Mouse (Mus musculus) myocyte (in vitro differentiated cells): ENCODE measurements around the gene Dnajc24. TPM values are rescaled to one million over a fixed set of nuclear protein-coding genes. Genes with fewer than 3 reads are reported as not detected.

ENCODE experiments used
- H3K27me3 ChIP-seq: one replicate; pipeline ENCODE4 v1.6.1; 2011; ENCODE audit not compliant: control insufficient read depth, insufficient read depth, insufficient read length
- H3K36me3 ChIP-seq: one replicate; pipeline ENCODE4 v1.6.1; 2011; ENCODE audit not compliant: control insufficient read depth, insufficient read depth
- H3K4me2 ChIP-seq: one replicate; pipeline ENCODE4 v1.6.1; 2011; ENCODE audit warnings: low read depth, control low read depth
- H3K4me3 ChIP-seq: one replicate; pipeline ENCODE4 v1.5.1; 2011; ENCODE audit warnings: mild to moderate bottlenecking, control low read depth, moderate library complexity
- H3K79me2 ChIP-seq: one replicate; pipeline ENCODE4 v1.6.1; 2011; ENCODE audit not compliant: control insufficient read depth, insufficient read depth
- H3ac ChIP-seq: one replicate; pipeline ENCODE4 v1.6.1; 2011; ENCODE audit not compliant: control insufficient read depth, insufficient read length
- CEBPB ChIP-seq: IDR thresholded peaks from 2 replicates; pipeline ENCODE4 v1.6.1; 2011; ENCODE audit warnings: mild to moderate bottlenecking, moderate library complexity; ENCODE audit not compliant: poor library complexity, insufficient read depth, severe bottlenecking
- E2F4 ChIP-seq: IDR thresholded peaks from one replicate; pipeline ENCODE4 v1.6.1; 2011; ENCODE audit warnings: mild to moderate bottlenecking, control low read depth, moderate library complexity; ENCODE audit not compliant: insufficient read depth
- MAX ChIP-seq: IDR thresholded peaks from one replicate; pipeline ENCODE4 v1.6.1; 2011; ENCODE audit warnings: low read depth, mild to moderate bottlenecking, control low read depth
- MYOD1 ChIP-seq, 3 experiments: IDR thresholded peaks; one replicate each; pipeline ENCODE4 v1.6.1; 2011; ENCODE audit warnings: control low read depth in 2 of 3, low read depth in 2 of 3, mild to moderate bottlenecking in 2 of 3, moderate library complexity in 1 of 3; ENCODE audit not compliant: insufficient read length in 2 of 3, control insufficient read depth in 1 of 3
- MYOG ChIP-seq, 3 experiments: IDR thresholded peaks; one replicate each; pipeline ENCODE4 v1.6.1; 2011; ENCODE audit warnings: control low read depth in 2 of 3, low read depth in 2 of 3, mild to moderate bottlenecking in 2 of 3; ENCODE audit not compliant: insufficient read length in 2 of 3, control insufficient read depth in 1 of 3, insufficient read depth in 1 of 3
- POLR2A ChIP-seq: IDR thresholded peaks from one replicate; pipeline ENCODE4 v1.6.1; 2011; ENCODE audit warnings: low read depth, mild to moderate bottlenecking, control low read depth, moderate library complexity; ENCODE audit not compliant: insufficient read length
- POLR2AphosphoS2 ChIP-seq: IDR thresholded peaks from one replicate; pipeline ENCODE4 v1.6.1; 2011; ENCODE audit warnings: low read depth, control low read depth; ENCODE audit not compliant: insufficient read length
- REST ChIP-seq: IDR thresholded peaks from one replicate; pipeline ENCODE4 v1.6.1; 2011; ENCODE audit warnings: mild to moderate bottlenecking, control low read depth, moderate library complexity; ENCODE audit not compliant: insufficient read depth, insufficient read length
- SRF ChIP-seq: IDR thresholded peaks from one replicate; pipeline ENCODE4 v1.6.1; 2011; ENCODE audit warnings: low read depth; ENCODE audit not compliant: control insufficient read depth, insufficient read length
- TCF12 ChIP-seq: IDR thresholded peaks from one replicate; pipeline ENCODE4 v1.6.1; 2011; ENCODE audit warnings: mild to moderate bottlenecking, control low read depth; ENCODE audit not compliant: poor library complexity, insufficient read depth, severe bottlenecking
- TCF3 ChIP-seq: IDR thresholded peaks from one replicate; pipeline ENCODE4 v1.6.1; 2011; ENCODE audit warnings: low read depth, control low read depth; ENCODE audit not compliant: insufficient read length
- USF1 ChIP-seq: IDR thresholded peaks from one replicate; pipeline ENCODE4 v1.6.1; 2011; ENCODE audit warnings: low read depth, mild to moderate bottlenecking, control low read depth, moderate library complexity
- polyA plus RNA-seq: library from polyadenylated mRNA; unstranded; fragments of >200 nt; fragmentation: generic; extraction: Trizol; gene quantifications from one replicate; pipeline ENCODE4 v1.2.1, GENCODE M21; 2012; ENCODE audit warnings: missing spikeins

Dnajc24 gene
- 15.3 TPM for polyA plus RNA-seq

DNA sequence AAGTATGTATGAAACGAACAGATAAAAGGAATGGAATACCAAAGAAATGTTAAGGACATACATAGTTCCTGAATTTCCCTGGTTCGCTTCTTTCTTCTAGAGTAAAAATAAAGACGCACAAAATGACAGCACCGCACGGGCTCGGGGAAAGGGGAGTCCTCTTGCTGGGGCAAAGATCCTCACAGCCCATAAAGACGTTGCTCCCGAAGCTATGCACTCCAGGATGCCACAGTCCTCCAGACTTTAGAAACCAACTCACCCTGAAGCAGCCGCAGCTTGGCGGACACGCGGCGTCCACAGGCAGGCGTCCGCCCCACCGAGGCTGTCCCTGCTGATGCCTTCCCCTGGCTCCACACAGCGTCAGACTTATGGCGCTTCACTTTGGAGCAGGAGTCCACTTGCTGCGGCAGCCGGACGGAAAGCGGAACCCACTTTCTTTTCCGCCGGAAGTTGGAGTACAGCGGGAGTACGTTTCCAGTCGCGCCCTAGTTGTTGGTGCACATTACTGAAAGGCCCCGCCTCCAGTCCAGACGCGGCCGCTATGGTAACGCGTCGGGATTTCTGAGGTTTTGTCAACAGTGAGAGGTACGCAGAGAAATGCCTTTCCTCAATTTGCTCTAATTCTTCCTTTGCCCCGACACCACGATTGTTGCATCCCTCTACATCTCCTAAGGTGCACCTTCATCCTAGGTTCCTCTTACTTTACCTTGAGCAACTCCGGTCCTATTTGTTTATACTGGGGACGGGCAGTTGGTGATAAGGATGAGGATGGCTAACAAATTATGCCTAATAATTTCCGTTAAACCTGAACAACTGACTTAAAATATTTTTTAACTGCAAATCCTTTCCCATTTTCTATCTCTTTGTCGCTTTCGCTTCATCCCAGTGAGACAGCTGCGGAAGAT is at the start of gene Dnajc24:
TSS of gene Dnajc24 (minus strand) at position 715 of the 905 bp plus-strand sequence.
- peaks cover 3% of the 10 kb centered on the region for H3K79me2 ChIP-seq
- TF ChIP-seq REST = no peak
- no peak for TF ChIP-seq TCF12
- TF ChIP-seq POLR2A = peak; percentile 61
- TF ChIP-seq CEBPB = no peak
- TF ChIP-seq E2F4 = no peak
- no peak for TF ChIP-seq MAX
- TF ChIP-seq USF1 = no peak
- TF ChIP-seq POLR2AphosphoS2 = peak; percentile 50
- TF ChIP-seq MYOD1 (IDR thresholded peaks at IDR 0.05; ENCODE audit: control insufficient read depth in 1 of 3, insufficient read length in 2 of 3, low read depth in 2 of 3) = no peak
- TF ChIP-seq MYOG (IDR thresholded peaks at IDR 0.05; ENCODE audit: control insufficient read depth in 1 of 3, insufficient read depth in 1 of 3, insufficient read length in 2 of 3, low read depth in 2 of 3) = no peak
- no peak for TF ChIP-seq TCF3
- TF ChIP-seq SRF = no peak
- H3K36me3 ChIP-seq = no peaks in the 10 kb centered on the region
- H3K4me3 ChIP-seq = peak within 1 kb of the TSS; percentile 38
- peak within 1 kb of the TSS; percentile 71 for H3K4me2 ChIP-seq
- H3ac ChIP-seq = no peak within 1 kb of the TSS
- H3K27me3 ChIP-seq = no peaks in the 10 kb centered on the region

- H3K4me2 ChIP-seq = no peak overlapping the region
- H3K36me3 ChIP-seq = no peaks in the 10 kb centered on the region
- H3ac ChIP-seq = no peak overlapping the region
- H3K4me3 ChIP-seq = no peak overlapping the region
- H3K27me3 ChIP-seq = no peaks in the 10 kb centered on the region
- no peaks in the 10 kb centered on the region for H3K79me2 ChIP-seq
- TF ChIP-seq SRF (no peak), CEBPB (no peak), REST (no peak), TCF3 (no peak), MYOG (IDR thresholded peaks at IDR 0.05; ENCODE audit: control insufficient read depth in 1 of 3, insufficient read depth in 1 of 3, insufficient read length in 2 of 3, low read depth in 2 of 3) (no peak)
These were observed 43.3 kb upstream of the Dnajc24 start for GRCm38 (mm10) chr2:106046686-106047085.

DNA sequence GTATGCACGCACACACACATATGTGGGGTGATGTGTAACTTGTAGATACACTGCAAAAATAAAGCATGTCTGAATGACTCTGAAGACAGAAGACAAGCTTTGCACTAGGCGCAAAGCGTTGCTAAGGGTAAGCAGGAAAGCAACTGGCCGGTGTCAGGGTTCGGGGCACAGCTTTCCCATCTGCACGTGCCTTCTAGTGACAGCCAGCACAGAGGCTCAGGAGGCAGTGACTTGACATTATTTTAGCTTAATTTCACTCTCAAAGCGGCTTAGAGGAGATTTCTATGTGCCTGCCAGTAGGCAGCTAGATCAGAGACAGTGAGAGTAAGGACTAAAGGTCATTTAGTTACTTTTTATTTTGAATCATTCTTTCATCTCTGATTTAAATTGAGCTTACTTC is 39.1 kb upstream of the Dnajc24 start:
- Histone ChIP-seq H3ac (no peak overlapping the region), H3K79me2 (no peaks in the 10 kb centered on the region), H3K4me2 (no peak overlapping the region), H3K36me3 (no peaks in the 10 kb centered on the region), H3K27me3 (no peaks in the 10 kb centered on the region), H3K4me3 (no peak overlapping the region)
- no peak for TF ChIP-seq TCF12

- no peak for TF ChIP-seq CEBPB
- TF ChIP-seq TCF3 = no peak
- no peak for TF ChIP-seq USF1
- TF ChIP-seq MAX = no peak
- TF ChIP-seq MYOG (IDR thresholded peaks at IDR 0.05; ENCODE audit: control insufficient read depth in 1 of 3, insufficient read depth in 1 of 3, insufficient read length in 2 of 3, low read depth in 2 of 3) = no peak
- TF ChIP-seq POLR2AphosphoS2 = no peak
- no peak for TF ChIP-seq SRF
- no peak overlapping the region for H3ac ChIP-seq
- H3K4me2 ChIP-seq = no peak overlapping the region
- H3K4me3 ChIP-seq = no peak overlapping the region
- no peaks in the 10 kb centered on the region for H3K36me3 ChIP-seq
- no peaks in the 10 kb centered on the region for H3K79me2 ChIP-seq
- no peaks in the 10 kb centered on the region for H3K27me3 ChIP-seq
These were observed 38.6 kb upstream of the Dnajc24 start for GRCm38 (mm10) chr2:106041961-106042360.

- H3K27me3 ChIP-seq = no peaks in the 10 kb centered on the region
- H3K79me2 ChIP-seq = no peaks in the 10 kb centered on the region
- H3K4me3 ChIP-seq = no peak overlapping the region
- no peak overlapping the region for H3ac ChIP-seq
- H3K4me2 ChIP-seq = no peak overlapping the region
- no peaks in the 10 kb centered on the region for H3K36me3 ChIP-seq
- no peak for TF ChIP-seq TCF3
- no peak for TF ChIP-seq MAX
- TF ChIP-seq MYOG (IDR thresholded peaks at IDR 0.05; ENCODE audit: control insufficient read depth in 1 of 3, insufficient read depth in 1 of 3, insufficient read length in 2 of 3, low read depth in 2 of 3) = no peak
- no peak for TF ChIP-seq CEBPB
- TF ChIP-seq SRF = no peak
- TF ChIP-seq USF1 = no peak
- no peak for TF ChIP-seq E2F4
- no peak for TF ChIP-seq TCF12
- TF ChIP-seq MYOD1 (IDR thresholded peaks at IDR 0.05; ENCODE audit: control insufficient read depth in 1 of 3, insufficient read length in 2 of 3, low read depth in 2 of 3) = no peak
- no peak for TF ChIP-seq POLR2A
- TF ChIP-seq REST = no peak
- TF ChIP-seq POLR2AphosphoS2 = no peak
These were observed 34.9 kb upstream of the Dnajc24 start for GRCm38 (mm10) chr2:106038286-106038685.
